Mouse (Mus musculus) liver, embryonic 12.5 days (tissue): ENCODE results near the gene Olfr619. TPM values are rescaled to one million over a fixed set of nuclear protein-coding genes. Genes with fewer than 3 reads are reported as not detected.

ENCODE experiments used
- microRNA-seq: library from miRNA; unstranded; fragments of <30 nt; microRNA quantifications from one replicate; pipeline ENCODE4, GENCODE M21; 2017
- polyA plus RNA-seq: library from polyadenylated mRNA; unstranded; fragments of >200 nt; fragmentation: Nextera tagmentation; extraction: Ambion mirVana; gene quantifications from 2 replicates; pipeline ENCODE4 v1.2.1, GENCODE M21; 2016

The Olfr619 gene
- polyA plus RNA-seq, 1 experiment from 2014 or later, result not detected

Small RNAs within 50 kb of the gene (microRNA-seq; reads per million reads assigned to microRNA genes)
- gene Gm26506, result not detected

Other genes with a start within 250 kb of the Olfr619 start
- not detected in 2 replicates for gene Olfr601, start 237.9 kb upstream of the Olfr619 start, polyA plus RNA-seq
- not detected in 2 replicates for gene Olfr603, start 214.4 kb upstream of the Olfr619 start, polyA plus RNA-seq
- not detected in 2 replicates for gene Usp17lc, start 185.5 kb upstream of the Olfr619 start, polyA plus RNA-seq
- gene Olfr605, start 155.1 kb upstream of the Olfr619 start, polyA plus RNA-seq, result not detected in 2 replicates
- not detected in 2 replicates for gene Olfr606, start 151.5 kb upstream of the Olfr619 start, polyA plus RNA-seq
- not detected in 2 replicates for gene Olfr607, start 136.4 kb upstream of the Olfr619 start, polyA plus RNA-seq
- not detected in 2 replicates for gene Olfr608, start 130.7 kb upstream of the Olfr619 start, polyA plus RNA-seq
- gene Olfr609, start 102.5 kb upstream of the Olfr619 start, polyA plus RNA-seq, result not detected in 2 replicates
- gene Olfr610, start 88.5 kb upstream of the Olfr619 start, polyA plus RNA-seq, result not detected in 2 replicates
- gene Olfr611, start 79.7 kb upstream of the Olfr619 start, polyA plus RNA-seq, result not detected in 2 replicates
- gene Olfr612, start 57.9 kb upstream of the Olfr619 start, polyA plus RNA-seq, result not detected in 2 replicates
- gene Olfr613, start 52.5 kb upstream of the Olfr619 start, polyA plus RNA-seq, result not detected in 2 replicates
- not detected in 2 replicates for gene Olfr615, start 44.5 kb upstream of the Olfr619 start, polyA plus RNA-seq
- not detected in 2 replicates for gene Olfr616, start 31.4 kb upstream of the Olfr619 start, polyA plus RNA-seq
- gene Olfr617, start 27.5 kb upstream of the Olfr619 start, polyA plus RNA-seq, result not detected in 2 replicates
- not detected in 2 replicates for gene Olfr618, start 10.5 kb upstream of the Olfr619 start, polyA plus RNA-seq
- not detected in 2 replicates for gene Olfr620, start 12.0 kb downstream of the Olfr619 start, polyA plus RNA-seq
- not detected in 2 replicates for gene Olfr622, start 42.1 kb downstream of the Olfr619 start, polyA plus RNA-seq
- not detected in 2 replicates for gene Olfr623, start 63.1 kb downstream of the Olfr619 start, polyA plus RNA-seq
- not detected in 2 replicates for gene Olfr624, start 70.6 kb downstream of the Olfr619 start, polyA plus RNA-seq
- not detected in 2 replicates for gene Olfr625-ps1, start 82.1 kb downstream of the Olfr619 start, polyA plus RNA-seq
- gene Olfr243, start 114.1 kb downstream of the Olfr619 start, polyA plus RNA-seq, result not detected in 2 replicates
- not detected in 2 replicates for gene Olfr628, start 129.8 kb downstream of the Olfr619 start, polyA plus RNA-seq
- gene Olfr629, start 144.4 kb downstream of the Olfr619 start, polyA plus RNA-seq, result 0.05 TPM in 1 of 2 replicates, not detected in the other
- gene Olfr630, start 156.8 kb downstream of the Olfr619 start, polyA plus RNA-seq, result not detected in 2 replicates
- not detected in 2 replicates for gene Olfr69, start 171.0 kb downstream of the Olfr619 start, polyA plus RNA-seq
- not detected in 2 replicates for gene Olfr68, start 179.1 kb downstream of the Olfr619 start, polyA plus RNA-seq
- gene Olfr67, start 191.2 kb downstream of the Olfr619 start, polyA plus RNA-seq, result not detected in 2 replicates
- 37,996 and 38,837 TPM in 2 replicates for gene Hbb-bt, start 213.4 kb downstream of the Olfr619 start, polyA plus RNA-seq
- 70,723 and 73,152 TPM in 2 replicates for gene Hbb-bs, start 227.5 kb downstream of the Olfr619 start, polyA plus RNA-seq
- gene Hbb-bh2, start 239.9 kb downstream of the Olfr619 start, polyA plus RNA-seq, result 0.72 and 1.2 TPM in 2 replicates
- gene Hbb-bh1, start 242.6 kb downstream of the Olfr619 start, polyA plus RNA-seq, result 1,392 and 1,481 TPM in 2 replicates